Mouse (Mus musculus) kidney, postnatal 4 days (tissue): ENCODE measurements around the gene Mvp.

ENCODE experiments used
- DNase-seq, 2 experiments: peaks; one replicate each; pipeline ENCODE4 v3.0.0; 2021; ENCODE audit warnings: mixed read lengths in 2 of 2

Gene Mvp

GRCm38 (mm10) chr7:126949793-126950646 lies 64.4 kb downstream of the Mvp start, which contains the start of gene Sez6l2:
Sez6l2 (plus strand) TSS chr7:126950563.
- DNase-seq, result peak; percentile 97 to 98

- no peak for DNase-seq
These were observed 65.0 kb downstream of the Mvp start, which contains the start of gene Asphd1 for GRCm38 (mm10) chr7:126949403-126949792. Asphd1 (minus strand) TSS chr7:126949582.

DNA sequence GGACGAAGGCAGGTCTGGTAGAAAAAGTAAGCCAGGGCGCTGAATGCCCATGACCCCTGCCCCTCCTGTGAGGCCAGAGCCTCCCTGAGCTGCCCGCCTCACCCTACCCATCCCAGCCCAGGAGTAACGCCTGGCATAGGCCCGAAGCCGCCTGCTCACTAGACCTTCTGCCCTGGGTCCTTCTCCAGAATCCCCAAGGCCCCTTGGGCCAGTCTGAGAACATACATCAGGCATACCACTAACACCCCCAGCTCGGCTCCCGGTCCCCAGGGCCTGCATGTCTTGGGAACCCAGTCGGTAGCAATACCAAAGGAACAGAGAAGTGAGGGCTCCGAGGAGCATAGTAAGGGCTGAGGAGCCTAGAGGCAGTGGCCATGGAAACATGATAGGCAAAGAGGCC lies 65.8 kb downstream of the Mvp start:
- DNase-seq, result no peak

GRCm38 (mm10) chr7:126946530-126946929 lies 67.9 kb downstream of the Mvp start:
- peak; percentile 67 to 75 for DNase-seq

DNA sequence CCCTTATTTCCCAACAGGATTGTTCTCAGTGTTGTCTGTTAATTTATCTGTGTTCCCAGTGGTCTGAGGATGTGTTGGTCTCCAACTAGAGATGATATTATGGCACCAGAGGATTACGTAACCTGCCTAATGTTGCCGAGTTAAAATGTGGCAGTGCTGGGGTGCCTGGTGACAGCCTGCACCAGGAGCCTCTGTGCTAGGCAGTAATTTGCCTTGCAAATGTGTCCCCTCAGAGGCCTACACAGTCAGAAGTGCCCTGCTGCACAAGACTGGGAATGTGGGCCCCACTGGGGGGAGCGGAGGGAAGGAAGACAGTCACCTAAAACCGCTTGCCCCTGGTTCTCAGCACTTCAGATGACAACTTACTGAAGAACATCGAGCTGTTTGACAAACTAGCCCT lies 72.6 kb downstream of the Mvp start:
- no peak for DNase-seq

DNA sequence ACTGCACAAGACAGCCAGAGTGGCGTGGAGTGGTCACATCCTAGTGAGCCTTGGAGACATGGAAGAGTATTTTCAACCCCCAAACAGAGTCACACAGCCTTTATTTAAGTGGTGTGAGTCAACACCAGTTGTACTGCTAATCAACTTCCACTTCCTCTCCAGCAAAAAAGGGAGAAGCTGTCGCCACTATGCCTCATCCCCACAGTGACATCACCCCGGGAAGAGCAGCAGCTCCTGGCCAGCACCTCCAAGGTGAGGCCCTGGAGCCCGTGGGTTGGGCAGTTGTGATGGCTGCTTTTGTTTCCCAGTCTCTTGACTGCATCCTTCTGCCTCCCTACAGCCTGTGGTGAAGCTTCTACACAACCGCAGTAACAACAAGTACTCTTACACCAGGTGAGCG lies 73.2 kb downstream of the Mvp start:
- no peak for DNase-seq
